Mouse (Mus musculus) spleen, postnatal 36 days (tissue): ENCODE data around the gene Mical3.

Source experiments
- DNase-seq, 2 experiments: peaks; one replicate each; pipeline ENCODE4 v3.0.0; 2022; ENCODE audit warnings: low spot score in 2 of 2, mixed read lengths in 1 of 2

Gene Mical3

GRCm38 (mm10) chr6:121053585-121054112 is 77.2 kb downstream of the Mical3 start:
- peak; percentile 47 for DNase-seq

GRCm38 (mm10) chr6:121051972-121052629 is 78.7 kb downstream of the Mical3 start:
- no peak for DNase-seq

- no peak for DNase-seq
These were observed 79.4 kb downstream of the Mical3 start for GRCm38 (mm10) chr6:121051411-121051810.

- no peak for DNase-seq
These were observed 82.1 kb downstream of the Mical3 start for GRCm38 (mm10) chr6:121048696-121049095.

- no peak for DNase-seq
These were observed 85.3 kb downstream of the Mical3 start for GRCm38 (mm10) chr6:121045345-121046080.

GRCm38 (mm10) chr6:121043434-121044189 is 87.2 kb downstream of the Mical3 start:
- DNase-seq: no peak

GRCm38 (mm10) chr6:121039719-121040118 is 91.1 kb downstream of the Mical3 start:
- DNase-seq: no peak

- DNase-seq: no peak
These were observed 91.5 kb downstream of the Mical3 start for GRCm38 (mm10) chr6:121039286-121039685.

GRCm38 (mm10) chr6:121037086-121037485 is 93.7 kb downstream of the Mical3 start:
- DNase-seq: no peak

- DNase-seq: no peak
These were observed 94.9 kb downstream of the Mical3 start for GRCm38 (mm10) chr6:121035929-121036328.

GRCm38 (mm10) chr6:121035268-121035667 is 95.5 kb downstream of the Mical3 start:
- DNase-seq: no peak

GRCm38 (mm10) chr6:121033250-121033649 is 97.5 kb downstream of the Mical3 start:
- no peak for DNase-seq

GRCm38 (mm10) chr6:121031370-121031769 is 99.4 kb downstream of the Mical3 start:
- DNase-seq: no peak

- no peak for DNase-seq
These were observed 100.8 kb downstream of the Mical3 start for GRCm38 (mm10) chr6:121029897-121030589.

- no peak for DNase-seq
These were observed 102.3 kb downstream of the Mical3 start for GRCm38 (mm10) chr6:121028514-121028913.

GRCm38 (mm10) chr6:121027314-121027713 is 103.5 kb downstream of the Mical3 start:
- DNase-seq: no peak

- DNase-seq: no peak
These were observed 103.9 kb downstream of the Mical3 start for GRCm38 (mm10) chr6:121026866-121027265.

GRCm38 (mm10) chr6:121026019-121026584 is 104.7 kb downstream of the Mical3 start:
- no peak for DNase-seq

GRCm38 (mm10) chr6:121018147-121018546 is 112.7 kb downstream of the Mical3 start:
- no peak for DNase-seq

GRCm38 (mm10) chr6:121017436-121018031 is 113.3 kb downstream of the Mical3 start:
- DNase-seq: peak; percentile 25 to 31

GRCm38 (mm10) chr6:121016097-121016496 is 114.7 kb downstream of the Mical3 start:
- no peak for DNase-seq
